Mouse (Mus musculus) limb, embryonic 10.5 days (tissue): Measurements from ENCODE around the gene Gm42421. TPM values are rescaled to one million over a fixed set of nuclear protein-coding genes. Genes with fewer than 3 reads are reported as not detected.

Experiments used
- DNase-seq: peaks from one replicate; pipeline ENCODE4 v3.0.0-alpha.2; 2017; ENCODE audit warnings: low spot score
- H3K27ac ChIP-seq: fragments of 300-500 bp; sonication (generic); 2 replicates; pipeline ENCODE4 v1.5.1; 2016; ENCODE audit warnings: mild to moderate bottlenecking
- H3K27me3 ChIP-seq: fragments of 300-500 bp; sonication (generic); 2 replicates; pipeline ENCODE4 v1.6.1; 2016; ENCODE audit warnings: low read depth, mild to moderate bottlenecking; ENCODE audit not compliant: poor library complexity, severe bottlenecking
- H3K36me3 ChIP-seq: fragments of 300-500 bp; sonication (generic); 2 replicates; pipeline ENCODE4 v1.6.1; 2016; ENCODE audit warnings: mild to moderate bottlenecking, moderate library complexity
- H3K4me1 ChIP-seq: fragments of 300-500 bp; sonication (generic); 2 replicates; pipeline ENCODE4 v1.6.1; 2016
- H3K4me3 ChIP-seq: fragments of 300-500 bp; sonication (generic); 2 replicates; pipeline ENCODE4 v1.5.1; 2016; ENCODE audit warnings: mild to moderate bottlenecking, moderate library complexity
- H3K9me3 ChIP-seq: fragments of 300-500 bp; sonication (generic); replicated peaks from 2 replicates; pipeline ENCODE4 v1.6.1; 2016; ENCODE audit warnings: mild to moderate bottlenecking
- WGBS: fragments of 180-500 bp; shearing (Covaris S2); methylation state at CpG from one replicate; pipeline ENCODE4 v1.1.7; 2016; 5-methylcytosine and 5-hydroxymethylcytosine counted together
- polyA plus RNA-seq: library from polyadenylated mRNA; unstranded; fragments of >200 nt; fragmentation: Nextera tagmentation; extraction: Ambion mirVana; gene quantifications from 2 replicates; pipeline ENCODE4 v1.2.1, GENCODE M21; 2016

Gm42421 gene
- polyA plus RNA-seq, 1 experiment from 2014 or later, result 0.83 TPM

GRCm38 (mm10) chr5:143917418-143917817, 10.6 kb upstream of the Gm42421 start:
- Histone ChIP-seq H3K27ac (no peak overlapping the region), H3K4me3 (no peak overlapping the region), H3K4me1 (no peaks in the 10 kb centered on the region), H3K9me3 (no peaks in the 10 kb centered on the region), H3K27me3 (no peaks in the 10 kb centered on the region), H3K36me3 (peaks cover 92% of the 10 kb centered on the region)
- DNase-seq, result no peak
- 67% methylated on average over 5 of the region's 5 CpGs for WGBS

- 94% methylated on average over 3 of the region's 3 CpGs for WGBS
Measured at GRCm38 (mm10) chr5:143918120-143918519, 9.9 kb upstream of the Gm42421 start.

GRCm38 (mm10) chr5:143924781-143925452, 3.1 kb upstream of the Gm42421 start:
- 90% methylated on average over 6 of the region's 6 CpGs for whole genome bisulfite sequencing
- no peak overlapping the region for H3K27ac ChIP-seq
- peaks cover 97% of the 10 kb centered on the region for H3K36me3 ChIP-seq
- H3K27me3 ChIP-seq, result no peaks in the 10 kb centered on the region
- no peak overlapping the region for H3K4me3 ChIP-seq
- H3K9me3 ChIP-seq, result no peaks in the 10 kb centered on the region
- no peak for DNase-seq
- no peaks in the 10 kb centered on the region for H3K4me1 ChIP-seq

More at GRCm38 (mm10) chr5:143918120-143918519, 9.9 kb upstream of the Gm42421 start:
- Histone ChIP-seq H3K27ac (no peak overlapping the region), H3K27me3 (no peaks in the 10 kb centered on the region), H3K4me3 (no peak overlapping the region), H3K4me1 (no peaks in the 10 kb centered on the region), H3K36me3 (peaks cover 96% of the 10 kb centered on the region), H3K9me3 (no peaks in the 10 kb centered on the region)
- no peak for DNase-seq

- Histone ChIP-seq H3K9me3 (no peaks in the 10 kb centered on the region), H3K27ac (no peak overlapping the region), H3K4me1 (no peaks in the 10 kb centered on the region), H3K4me3 (no peak overlapping the region), H3K36me3 (peaks cover 84% of the 10 kb centered on the region), H3K27me3 (no peaks in the 10 kb centered on the region)
- WGBS, result 95% methylated on average over 4 of the region's 4 CpGs
- no peak for DNase-seq
Measured at GRCm38 (mm10) chr5:143929291-143929690, 1.3 kb downstream of the Gm42421 start.

- 94% methylated on average over 12 of the region's 12 CpGs for WGBS
- H3K4me3 ChIP-seq, result no peak overlapping the region
- peaks cover 70% of the 10 kb centered on the region for H3K36me3 ChIP-seq
- no peaks in the 10 kb centered on the region for H3K27me3 ChIP-seq
- no peak for DNase-seq
- H3K27ac ChIP-seq, result no peak overlapping the region
- H3K4me1 ChIP-seq, result no peaks in the 10 kb centered on the region
- H3K9me3 ChIP-seq, result no peaks in the 10 kb centered on the region
Measured at GRCm38 (mm10) chr5:143930656-143931055, 2.7 kb downstream of the Gm42421 start.

GRCm38 (mm10) chr5:143931863-143932580, 4.0 kb downstream of the Gm42421 start:
- Histone ChIP-seq H3K27ac (no peak overlapping the region), H3K4me3 (no peak overlapping the region), H3K27me3 (no peaks in the 10 kb centered on the region), H3K9me3 (no peaks in the 10 kb centered on the region), H3K36me3 (peaks cover 57% of the 10 kb centered on the region), H3K4me1 (no peaks in the 10 kb centered on the region)
- 87% methylated on average over 6 of the region's 6 CpGs for WGBS
- DNase-seq, result no peak

GRCm38 (mm10) chr5:143932831-143933230, 4.9 kb downstream of the Gm42421 start, which contains the start of gene Rsph10b:
Rsph10b (plus strand) TSS chr5:143933035.
- Histone ChIP-seq H3K27me3 (no peaks in the 10 kb centered on the region), H3K4me1 (no peaks in the 10 kb centered on the region), H3K9me3 (no peaks in the 10 kb centered on the region), H3K4me3 (no peak within 1 kb of the TSS), H3K27ac (no peak within 1 kb of the TSS), H3K36me3 (peaks cover 49% of the 10 kb centered on the region)
- DNase-seq, result peak; percentile 43
- 18% methylated on average over 8 of the region's 8 CpGs for WGBS

GRCm38 (mm10) chr5:143933414-143933813, 5.4 kb downstream of the Gm42421 start:
- H3K27me3 ChIP-seq, result no peaks in the 10 kb centered on the region
- no peaks in the 10 kb centered on the region for H3K9me3 ChIP-seq
- H3K4me3 ChIP-seq, result no peak overlapping the region
- peaks cover 43% of the 10 kb centered on the region for H3K36me3 ChIP-seq
- WGBS, result 90% methylated on average over 11 of the region's 11 CpGs
- no peaks in the 10 kb centered on the region for H3K4me1 ChIP-seq
- H3K27ac ChIP-seq, result no peak overlapping the region
- DNase-seq, result no peak

GRCm38 (mm10) chr5:143933875-143934274, 5.9 kb downstream of the Gm42421 start:
- H3K4me3 ChIP-seq, result no peak overlapping the region
- no peak overlapping the region for H3K27ac ChIP-seq
- 74% methylated on average over 1 of the region's 1 CpGs for whole genome bisulfite sequencing
- peaks cover 38% of the 10 kb centered on the region for H3K36me3 ChIP-seq
- no peaks in the 10 kb centered on the region for H3K9me3 ChIP-seq
- no peak for DNase-seq
- no peaks in the 10 kb centered on the region for H3K4me1 ChIP-seq
- H3K27me3 ChIP-seq, result no peaks in the 10 kb centered on the region

GRCm38 (mm10) chr5:143936156-143936555, 8.2 kb downstream of the Gm42421 start:
- 90% methylated on average over 9 of the region's 9 CpGs for WGBS
- no peak overlapping the region for H3K27ac ChIP-seq
- no peak overlapping the region for H3K4me3 ChIP-seq
- no peak for DNase-seq
- no peaks in the 10 kb centered on the region for H3K9me3 ChIP-seq
- H3K27me3 ChIP-seq, result no peaks in the 10 kb centered on the region
- peaks cover 15% of the 10 kb centered on the region for H3K36me3 ChIP-seq
- no peaks in the 10 kb centered on the region for H3K4me1 ChIP-seq

GRCm38 (mm10) chr5:143941588-143941987, 13.6 kb downstream of the Gm42421 start:
- no peaks in the 10 kb centered on the region for H3K9me3 ChIP-seq

GRCm38 (mm10) chr5:143943231-143944125, 15.5 kb downstream of the Gm42421 start:
- no peak for DNase-seq
- H3K27ac ChIP-seq, result no peak overlapping the region
- no peaks in the 10 kb centered on the region for H3K9me3 ChIP-seq
- H3K4me1 ChIP-seq, result 0 out of 2 replicates have a peak, but pooled peaks cover 3% of the 10 kb centered on the region
- WGBS, result 88% methylated on average over 14 of the region's 14 CpGs
- H3K4me3 ChIP-seq, result no peak overlapping the region
- no peaks in the 10 kb centered on the region for H3K36me3 ChIP-seq
- H3K27me3 ChIP-seq, result no peaks in the 10 kb centered on the region

More at GRCm38 (mm10) chr5:143941588-143941987, 13.6 kb downstream of the Gm42421 start:
- no peak for DNase-seq
- WGBS, result 23% methylated on average over 10 of the region's 10 CpGs
- no peaks in the 10 kb centered on the region for H3K27me3 ChIP-seq
- H3K27ac ChIP-seq, result no peak overlapping the region
- H3K4me1 ChIP-seq, result 0 out of 2 replicates have a peak, but pooled peaks cover 3% of the 10 kb centered on the region
- H3K36me3 ChIP-seq, result no peaks in the 10 kb centered on the region
- H3K4me3 ChIP-seq, result no peak overlapping the region
